Mouse (Mus musculus) embryo, embryonic 11 days (tissue): Measurements from ENCODE around the gene Chrna10.

Experiments used
- DNase-seq: peaks from one replicate; pipeline ENCODE4 v3.0.0-alpha.2; 2015

The Chrna10 gene

DNA sequence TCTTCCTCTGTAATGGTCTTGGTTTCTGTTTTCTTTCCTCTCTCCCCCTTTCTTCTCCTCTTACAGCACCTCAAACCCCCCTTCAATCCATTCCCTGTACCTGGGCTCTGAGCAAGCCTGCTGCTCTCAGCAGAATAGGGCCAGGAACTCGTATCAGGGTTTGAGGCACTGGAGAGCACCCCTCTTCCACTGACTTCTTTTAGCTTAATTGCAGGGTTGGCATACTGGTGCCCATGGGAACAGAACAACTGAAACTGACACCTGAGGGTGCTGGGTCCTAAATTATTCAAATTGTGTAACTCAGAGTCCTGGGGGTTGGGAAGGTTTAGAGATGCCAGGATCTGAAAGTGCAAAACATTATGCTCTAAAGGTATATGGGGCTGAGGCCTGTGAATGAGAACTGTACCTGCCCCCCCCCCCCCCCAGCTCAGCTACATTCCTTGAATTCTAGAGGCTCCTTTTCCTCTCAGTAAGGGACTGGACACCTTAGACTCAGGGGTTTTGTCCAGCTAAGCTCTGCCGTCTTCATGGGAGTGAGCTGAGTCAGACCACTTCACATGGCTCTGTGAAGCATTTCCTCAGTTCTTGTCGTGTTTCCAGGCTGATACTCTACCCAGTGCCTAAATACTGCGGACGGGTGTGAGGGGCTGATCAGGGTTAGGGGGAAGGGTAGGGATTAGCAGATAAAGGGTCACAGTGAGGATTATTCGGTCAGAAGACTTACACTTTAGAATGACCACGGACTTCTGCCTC is at the start of gene Chrna10:
Gene Chrna10 (minus strand): TSS at position 250 of the 753 bp plus-strand sequence.
- DNase-seq = no peak

DNA sequence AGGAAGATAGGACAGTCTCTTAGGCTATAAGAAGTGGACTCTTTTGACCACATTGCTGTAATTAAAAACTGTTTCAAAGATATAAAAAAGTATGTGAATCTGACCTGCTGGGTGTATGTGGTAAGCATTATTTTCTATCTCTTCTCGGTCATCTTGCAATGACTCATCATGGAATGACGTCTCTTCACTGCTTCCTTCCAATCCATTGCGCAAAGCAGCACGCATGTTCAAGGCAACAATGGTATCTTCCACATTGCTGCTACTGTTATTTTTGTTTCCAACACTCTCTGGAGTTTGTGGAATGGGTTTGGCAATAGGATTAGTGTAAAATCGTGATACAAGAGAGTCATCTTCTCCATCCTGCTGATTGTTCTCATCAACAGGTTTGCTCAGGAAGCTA is 37.1 kb upstream of the Chrna10 start:
- DNase-seq = no peak

DNA sequence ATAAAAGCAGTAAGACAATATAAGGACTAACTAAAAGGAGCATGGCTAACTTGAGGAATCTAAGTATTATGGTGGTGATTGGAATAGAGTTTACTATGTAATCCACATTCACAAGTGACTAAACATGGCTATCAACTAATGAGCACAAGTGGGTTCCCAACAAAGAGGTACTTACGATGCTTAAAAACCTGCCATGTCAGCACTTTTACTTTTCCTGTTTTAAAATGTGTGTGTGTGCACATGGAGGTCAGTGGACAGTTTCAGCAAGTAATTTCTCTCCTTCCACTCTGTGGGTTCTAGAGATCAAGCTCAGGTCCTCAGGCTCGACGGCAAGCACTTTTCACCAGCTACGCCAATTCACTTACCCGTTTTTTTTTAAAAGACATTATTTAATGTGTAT is 21.3 kb upstream of the Chrna10 start:
- no peak for DNase-seq

DNA sequence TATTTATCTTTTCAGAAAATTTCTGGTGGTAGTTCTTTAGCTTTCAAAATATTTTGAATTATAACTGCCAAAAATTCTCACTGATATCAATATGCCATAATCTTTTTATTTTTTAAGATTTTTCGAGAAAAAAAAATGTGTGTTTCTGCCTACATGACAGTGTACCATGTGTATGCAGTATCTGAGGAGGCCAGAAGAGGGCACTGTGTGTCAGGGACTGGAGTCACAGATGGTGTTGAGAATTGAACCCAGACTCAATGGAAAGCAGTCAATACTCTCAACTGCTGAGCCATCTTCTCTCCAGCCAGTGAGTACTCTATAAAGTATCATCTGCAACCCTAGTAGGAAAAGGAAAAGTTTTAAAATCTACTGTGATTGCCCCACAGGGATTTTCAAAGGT is 20.8 kb upstream of the Chrna10 start:
- peak; percentile 43 for DNase-seq

DNA sequence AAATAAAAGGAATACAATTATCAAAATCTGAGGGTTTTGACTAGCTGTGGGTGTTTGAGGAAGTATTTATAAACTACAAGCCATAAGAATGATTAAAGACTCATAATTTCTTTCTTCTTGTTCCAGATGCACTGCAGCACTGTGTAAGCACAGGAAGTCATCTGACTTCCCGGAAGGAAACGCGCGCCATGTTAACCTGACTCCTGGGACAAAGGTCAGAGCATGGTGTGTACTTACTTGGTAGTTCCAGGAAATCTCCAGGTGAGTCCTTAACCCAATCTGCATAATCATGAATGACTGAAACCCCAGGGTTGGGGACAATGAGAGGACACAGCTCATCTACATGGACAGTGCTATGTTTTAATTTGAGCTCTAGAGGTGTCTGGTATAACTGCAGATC is 15.8 kb upstream of the Chrna10 start:
- no peak for DNase-seq

DNA sequence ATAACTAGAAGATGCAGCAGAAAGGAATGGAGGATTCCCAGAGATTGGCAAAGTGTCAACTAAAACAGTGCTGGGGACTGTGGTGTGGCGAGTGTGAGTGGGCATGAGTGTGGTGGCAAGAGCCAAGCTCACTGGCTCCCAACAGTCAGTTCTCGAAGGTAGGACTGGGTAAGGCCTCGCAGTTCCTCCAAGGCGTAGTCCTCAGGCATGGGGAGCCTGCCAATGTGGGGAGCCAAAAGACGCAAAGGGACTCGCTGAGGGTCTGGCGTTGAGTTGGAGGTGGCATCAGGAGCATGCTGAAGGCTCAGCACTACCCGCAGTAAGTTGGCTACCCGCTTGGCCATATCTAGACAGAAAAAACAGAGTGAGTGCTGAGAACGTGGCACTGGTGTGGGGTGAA is 3.7 kb upstream of the Chrna10 start:
- no peak for DNase-seq

DNA sequence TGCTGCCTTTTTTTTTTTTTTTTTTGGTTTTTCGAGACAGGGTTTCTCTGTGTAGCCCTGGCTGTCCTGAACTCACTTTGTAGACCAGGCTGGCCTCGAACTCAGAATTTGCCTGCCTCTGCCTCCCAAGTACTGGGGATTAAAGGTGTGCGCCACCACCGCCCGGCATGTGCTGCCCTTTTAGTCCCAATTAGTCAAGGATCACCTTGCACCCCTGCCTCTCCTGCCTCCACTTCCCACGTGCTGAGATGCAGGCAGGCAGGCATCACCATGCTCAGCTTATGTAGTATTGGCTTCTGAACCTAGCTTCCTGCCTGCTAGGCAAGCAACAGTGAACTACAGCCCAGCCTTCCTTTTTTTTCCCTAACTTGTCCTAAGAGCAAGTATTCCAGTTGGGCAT is 754 bp upstream of the Chrna10 start:
- DNase-seq = no peak

DNA sequence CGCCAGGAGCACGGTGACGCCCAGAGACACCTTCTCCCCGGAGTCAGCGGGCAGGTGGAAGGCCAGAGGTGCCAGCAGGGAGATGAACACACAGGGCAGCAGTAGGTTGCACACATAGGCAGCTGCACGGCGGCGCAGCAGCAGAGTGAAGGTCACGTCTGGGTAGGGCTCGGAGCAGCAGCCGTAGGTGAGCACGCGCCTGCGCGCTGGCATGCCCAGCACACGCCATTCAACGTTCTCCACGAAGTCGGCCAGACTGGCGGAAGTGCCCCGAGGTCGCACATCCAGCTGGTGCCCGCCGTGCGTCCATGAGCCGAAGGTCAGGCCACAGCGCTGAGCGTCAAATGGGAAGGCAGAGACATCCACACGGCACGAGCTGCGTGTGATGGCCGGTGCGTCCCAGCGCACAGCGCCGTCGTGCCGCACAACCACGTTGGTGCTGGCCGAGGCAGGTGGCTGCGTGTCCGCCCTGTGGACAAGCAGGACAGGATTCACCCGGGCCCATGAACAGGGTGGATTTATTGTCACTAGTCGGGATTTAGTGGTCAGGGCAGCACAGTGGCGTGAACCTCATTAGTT is 3.4 kb downstream of the Chrna10 start:
- DNase-seq = no peak

DNA sequence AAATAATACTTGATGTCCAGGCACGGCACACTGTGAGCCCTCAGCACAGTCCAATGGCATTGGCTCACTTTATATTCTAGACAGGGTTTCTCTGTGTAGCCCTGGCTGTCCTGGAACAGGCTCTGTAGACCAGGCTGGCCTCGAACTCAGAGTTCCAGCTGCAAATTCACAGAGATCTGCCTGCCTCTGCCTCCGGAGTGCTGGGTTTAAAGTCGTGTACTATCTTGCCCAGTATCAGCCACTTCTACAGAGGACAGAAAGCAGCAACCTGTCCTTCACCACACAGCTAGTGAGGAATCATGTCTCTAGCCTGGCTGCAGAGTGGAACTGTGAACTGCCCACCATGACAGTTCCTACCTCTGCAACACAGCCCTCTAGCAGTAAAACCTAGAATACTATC is 6.9 kb downstream of the Chrna10 start:
- no peak for DNase-seq

DNA sequence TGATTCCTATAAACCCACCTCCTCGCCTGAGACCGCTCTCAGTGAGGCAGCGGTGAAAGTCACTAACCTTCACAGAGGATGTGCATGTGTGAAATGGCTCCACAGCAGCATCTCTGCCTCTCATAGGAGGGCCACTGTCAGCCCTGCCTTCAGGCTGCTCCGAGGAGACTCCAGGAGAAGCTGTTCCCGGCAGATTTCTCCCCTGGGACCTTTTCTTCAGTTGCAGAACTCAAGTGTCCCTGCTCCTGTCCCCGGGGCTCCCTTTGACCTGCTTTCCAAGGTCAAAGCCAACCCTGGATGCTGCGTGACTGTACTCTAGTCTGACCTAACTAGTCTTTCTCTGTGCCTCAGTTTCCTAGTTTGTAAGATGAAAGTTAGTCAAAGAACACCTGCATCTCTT is 7.5 kb downstream of the Chrna10 start, which contains the start of gene Art5:
Gene Art5 (minus strand): TSS at position 319 of the 400 bp plus-strand sequence.
- no peak for DNase-seq

DNA sequence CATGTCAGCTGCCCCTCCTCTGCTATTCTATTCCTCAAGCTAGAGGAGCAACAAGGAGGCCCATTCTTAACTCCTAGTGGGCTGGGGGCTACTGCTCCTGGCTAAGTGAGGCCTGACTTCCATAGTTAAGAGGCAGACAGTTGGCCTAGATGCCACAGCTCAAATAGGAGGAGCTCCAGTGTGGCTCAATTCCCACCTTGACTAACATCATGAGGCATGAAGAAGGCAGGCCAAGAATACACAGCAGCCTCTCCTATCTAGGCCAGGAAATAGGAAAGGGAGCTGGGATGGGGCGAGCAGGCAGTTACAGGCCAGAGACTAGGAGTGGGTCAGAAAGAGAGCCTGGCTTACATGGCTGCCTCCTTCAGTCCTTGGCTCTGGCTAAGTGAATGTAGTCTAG is 8.4 kb downstream of the Chrna10 start:
- no peak for DNase-seq

DNA sequence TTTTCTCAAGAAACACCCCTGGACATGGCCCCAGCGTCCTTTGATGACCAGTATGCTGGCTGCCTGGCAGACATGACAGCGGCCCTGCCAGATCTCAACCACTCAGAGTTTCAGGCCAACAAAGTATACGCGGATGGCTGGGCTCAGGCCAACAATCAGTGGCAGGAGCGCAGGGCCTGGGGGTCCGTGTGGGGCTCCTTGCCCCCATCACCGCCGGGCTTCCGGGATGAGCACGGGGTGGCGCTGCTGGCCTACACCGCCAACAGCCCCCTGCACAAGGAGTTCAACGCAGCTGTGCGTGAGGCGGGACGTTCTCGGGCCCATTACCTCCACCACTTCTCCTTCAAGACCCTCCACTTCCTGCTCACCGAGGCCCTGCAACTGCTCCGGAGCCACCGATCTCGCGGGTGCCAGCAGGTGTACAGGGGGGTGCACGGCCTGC is 9.9 kb downstream of the Chrna10 start:
- DNase-seq = peak; percentile 45

DNA sequence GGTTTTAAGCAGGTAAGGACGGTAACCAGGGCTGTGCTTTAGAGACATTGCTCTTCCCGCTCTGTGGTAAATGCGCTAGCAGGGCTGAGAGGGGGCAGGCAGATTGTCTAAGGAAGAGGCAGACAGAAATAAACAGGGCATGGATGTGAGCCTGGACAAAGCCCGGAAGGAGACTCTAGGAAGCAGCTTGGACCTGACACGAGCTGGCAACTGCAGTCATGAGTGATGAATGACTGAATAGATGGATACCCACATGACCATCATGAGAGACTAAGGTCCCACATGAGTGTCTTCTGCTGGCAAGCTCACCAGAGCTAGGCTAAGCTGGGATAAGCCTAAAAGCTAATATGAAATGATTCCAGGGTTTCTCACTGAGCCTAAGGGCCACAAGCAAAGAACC is 12.5 kb downstream of the Chrna10 start:
- no peak for DNase-seq

DNA sequence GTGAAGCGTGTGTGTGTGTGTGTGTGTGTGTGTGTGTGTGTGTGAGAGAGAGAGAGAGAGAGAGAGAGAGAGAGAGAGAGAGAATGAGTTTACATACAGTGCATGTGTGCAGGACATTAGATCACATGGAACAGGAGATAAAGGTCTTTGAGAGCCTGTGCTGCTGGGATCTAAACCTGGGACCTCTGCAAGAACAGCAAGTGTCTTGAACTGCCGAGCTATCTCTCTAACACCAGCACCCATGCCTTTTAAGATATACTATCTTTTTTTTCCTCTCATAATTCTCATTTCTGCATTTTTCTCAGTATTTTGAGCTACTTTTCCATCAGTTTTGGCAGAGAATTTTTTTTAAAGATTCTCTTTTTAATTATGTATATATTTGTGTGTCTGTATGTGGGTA is 13.1 kb downstream of the Chrna10 start:
- no peak for DNase-seq

DNA sequence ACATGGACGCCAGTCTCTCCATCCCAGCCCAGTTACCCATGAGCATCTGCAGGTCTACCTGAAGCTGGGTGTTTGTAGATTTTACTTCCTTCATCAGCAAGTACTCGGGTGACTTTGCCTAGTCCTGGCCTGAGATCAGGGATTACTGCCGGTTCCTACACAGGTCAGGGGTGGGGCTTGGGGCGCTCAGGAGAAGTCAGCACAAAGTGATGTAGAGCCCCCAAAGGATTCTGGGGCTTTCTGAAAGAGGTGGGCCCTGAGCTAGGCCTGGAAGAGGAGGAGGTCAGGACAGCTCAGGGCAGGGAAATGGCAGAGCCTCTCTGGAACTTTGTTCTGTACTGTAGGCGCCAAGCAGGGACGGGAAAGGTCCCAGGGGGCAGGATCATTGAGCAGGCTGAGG is 13.9 kb downstream of the Chrna10 start:
- no peak for DNase-seq

DNA sequence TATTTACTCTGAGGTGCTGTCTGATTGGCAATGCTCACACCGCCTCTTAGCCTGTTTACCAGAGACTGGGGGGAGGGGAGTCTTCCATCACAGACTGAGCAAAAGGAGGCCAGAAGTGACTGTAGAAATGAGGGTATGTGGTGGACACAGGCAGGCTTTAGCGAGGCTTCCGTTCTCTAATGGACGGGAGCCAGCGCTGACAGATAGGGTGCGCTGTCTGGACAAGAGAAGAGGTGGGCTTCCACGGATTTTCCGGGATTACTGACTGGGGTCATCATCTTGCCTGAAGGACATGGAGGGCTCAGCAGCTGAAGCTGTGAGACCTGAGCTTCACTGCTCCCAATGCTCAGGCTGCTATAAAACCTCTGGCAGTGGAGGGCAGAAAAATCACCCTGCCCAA is 14.4 kb downstream of the Chrna10 start:
- DNase-seq = peak; percentile 30

DNA sequence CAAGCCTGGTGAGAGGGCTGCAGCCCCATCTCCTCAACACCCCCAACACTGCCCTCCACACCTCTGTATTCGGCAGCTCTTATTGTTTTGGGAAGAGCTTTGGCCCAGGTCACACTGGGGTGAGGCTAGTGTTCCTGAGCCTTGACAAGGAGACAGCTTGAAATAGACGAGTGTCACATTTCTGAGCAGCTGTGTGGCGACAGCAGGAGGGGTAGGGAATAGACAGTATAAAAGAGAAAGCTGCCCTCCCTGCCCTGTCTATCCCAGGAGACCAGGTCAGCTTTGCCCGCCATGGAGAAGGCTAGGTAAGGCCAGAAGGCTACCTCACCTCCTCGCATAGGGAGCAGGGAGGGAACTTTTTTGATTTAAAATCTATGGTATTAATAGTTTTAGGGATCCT is 15.1 kb downstream of the Chrna10 start, which contains the start of gene Art1:
Gene Art1 (plus strand): TSS at position 257 of the 400 bp plus-strand sequence.
- DNase-seq = no peak

DNA sequence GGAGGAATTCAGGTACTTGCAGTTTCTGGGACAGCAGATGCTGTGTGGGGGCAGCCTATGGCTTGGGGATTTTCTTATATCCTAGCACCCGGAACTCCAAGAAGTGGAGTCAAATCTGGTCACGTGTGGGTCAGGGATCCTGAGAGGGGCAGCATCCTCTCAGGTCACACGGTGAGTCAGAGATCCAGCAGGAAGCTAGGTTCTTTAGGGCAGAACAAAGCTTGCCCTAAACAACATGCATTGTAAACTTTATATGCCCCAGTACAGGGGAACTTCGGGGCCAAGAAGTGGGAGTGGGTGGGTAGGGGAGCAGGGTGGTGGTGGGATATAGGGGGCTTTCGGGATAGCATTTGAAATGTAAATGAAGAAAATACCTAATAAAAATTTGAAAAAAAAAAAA is 15.8 kb downstream of the Chrna10 start:
- DNase-seq = no peak

DNA sequence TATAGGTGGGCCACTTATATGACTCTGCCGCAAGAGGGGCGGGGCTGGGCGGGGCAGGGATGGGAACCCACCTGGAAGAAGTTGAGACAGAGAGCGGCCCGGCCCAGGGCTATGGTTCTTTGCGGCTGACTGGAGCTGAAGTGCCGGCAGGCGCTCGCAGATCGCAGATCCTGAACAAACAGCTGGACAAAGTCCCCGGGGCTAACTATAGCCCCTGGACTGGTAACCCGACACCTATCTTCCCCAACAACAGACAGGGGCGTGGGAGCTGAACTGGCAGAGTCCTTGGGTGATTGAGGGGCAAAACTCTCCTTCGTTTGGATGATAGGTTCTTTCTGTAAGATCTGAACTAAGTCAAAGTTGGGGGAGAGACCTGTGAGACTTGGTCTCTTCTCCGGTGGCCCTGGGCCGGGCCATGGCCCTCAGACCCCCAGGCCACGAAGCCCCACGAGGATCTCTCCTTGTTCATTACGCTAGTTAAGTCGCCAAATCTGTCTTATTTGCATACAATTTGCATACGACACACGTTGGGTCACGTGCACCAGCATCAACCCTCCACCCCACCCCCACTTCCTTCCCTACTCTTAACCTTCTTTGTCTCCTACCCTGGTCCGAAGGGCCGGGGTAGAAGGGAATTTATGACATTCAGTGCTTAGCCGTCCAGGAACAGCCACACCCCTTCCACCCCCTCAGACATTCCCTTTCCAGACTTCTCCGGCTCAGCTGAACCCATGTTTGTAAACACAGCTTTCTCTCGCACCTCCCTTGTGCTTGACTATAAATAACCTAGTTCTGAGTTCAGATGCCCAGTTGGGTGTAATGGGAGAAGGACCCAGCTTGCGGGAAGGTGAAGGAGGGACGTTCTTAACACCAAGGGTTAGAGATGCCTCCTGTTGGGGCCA is 16.6 kb downstream of the Chrna10 start:
- peak; percentile 78 for DNase-seq

DNA sequence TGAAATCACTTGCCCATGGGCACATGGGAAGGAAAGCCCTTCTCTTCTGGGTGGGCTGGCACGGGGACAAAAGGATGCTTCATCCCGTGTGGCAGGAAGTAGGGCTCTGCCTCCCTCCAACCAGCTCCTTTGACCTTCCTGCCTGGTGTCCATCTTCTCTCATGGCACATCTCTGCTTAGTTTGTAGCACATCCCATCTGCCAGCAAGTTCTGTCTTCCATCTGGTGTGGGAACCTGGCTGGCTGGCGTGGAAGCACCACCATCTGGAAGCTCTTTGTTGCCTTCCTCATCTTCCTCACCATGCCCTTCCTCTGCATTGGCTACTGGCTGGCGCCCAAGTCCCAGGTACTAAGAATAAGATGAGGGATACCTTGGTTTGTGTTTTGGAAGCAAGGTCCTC is 29.3 kb downstream of the Chrna10 start:
- no peak for DNase-seq

DNA sequence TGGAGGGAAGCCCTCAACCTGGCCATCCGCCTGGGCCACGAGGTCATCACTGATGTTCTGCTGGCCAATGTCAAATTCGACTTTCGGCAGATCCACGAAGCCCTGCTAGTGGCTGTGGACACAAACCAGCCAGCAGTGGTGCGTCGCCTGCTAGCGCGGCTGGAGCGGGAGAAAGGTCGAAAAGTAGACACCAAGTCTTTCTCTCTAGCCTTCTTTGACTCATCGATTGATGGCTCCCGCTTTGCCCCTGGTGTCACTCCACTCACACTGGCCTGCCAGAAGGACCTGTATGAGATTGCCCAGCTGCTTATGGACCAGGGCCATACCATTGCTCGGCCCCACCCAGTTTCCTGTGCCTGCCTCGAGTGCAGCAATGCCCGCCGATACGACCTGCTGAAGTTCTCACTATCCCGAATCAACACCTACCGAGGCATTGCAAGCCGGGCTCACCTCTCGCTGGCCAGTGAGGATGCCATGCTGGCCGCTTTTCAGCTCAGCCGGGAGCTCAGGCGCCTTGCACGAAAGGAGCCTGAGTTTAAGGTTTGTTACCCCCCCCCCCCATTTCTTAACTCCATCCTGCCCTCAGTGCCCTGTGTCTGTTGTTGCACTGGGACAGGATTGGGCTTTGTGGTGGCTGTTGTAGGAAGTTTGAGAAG is 32.5 kb downstream of the Chrna10 start:
- DNase-seq = no peak

DNA sequence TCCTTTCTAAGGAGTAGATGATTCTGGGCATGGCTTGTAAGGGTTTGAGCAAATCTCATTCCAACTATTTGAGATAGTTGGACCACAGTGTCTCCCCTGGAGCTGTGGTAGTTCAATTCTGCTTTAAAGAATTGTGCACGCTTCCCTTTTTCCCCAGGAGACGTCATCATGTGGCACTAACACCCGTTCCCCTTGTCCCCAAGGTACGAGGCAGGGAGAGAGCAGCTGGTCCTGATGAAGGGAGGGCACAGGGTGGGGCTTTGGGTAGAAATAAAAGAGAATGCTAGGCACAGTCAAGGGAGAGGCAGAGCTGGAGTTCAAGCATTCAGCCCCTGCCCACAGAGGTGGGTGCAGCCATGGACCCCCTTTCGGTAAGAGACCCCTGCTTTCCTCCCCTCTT is 33.8 kb downstream of the Chrna10 start, which contains the start of gene Trpc2:
Gene Trpc2 (plus strand): TSS at position 301 of the 400 bp plus-strand sequence.
- no peak for DNase-seq

DNA sequence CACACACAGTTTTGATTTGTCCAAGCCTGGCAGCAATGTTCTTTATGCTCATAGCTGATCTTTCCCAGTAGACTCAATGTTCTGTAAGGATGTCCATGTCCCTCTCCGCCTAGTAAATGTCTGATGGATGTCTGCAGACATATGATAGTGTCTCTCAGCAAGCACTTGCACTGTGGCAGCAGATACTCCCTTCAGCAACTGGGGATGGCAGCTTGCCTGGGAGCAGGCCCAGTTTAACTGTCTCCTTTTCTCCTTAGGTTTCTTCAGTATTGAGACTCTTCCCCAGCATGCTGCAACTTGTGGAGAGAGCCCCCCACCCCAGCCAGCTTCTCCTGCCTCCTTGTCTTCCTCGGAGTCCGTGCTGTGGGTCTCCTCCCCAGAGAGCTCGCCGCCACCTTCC is 34.8 kb downstream of the Chrna10 start:
- DNase-seq = no peak
